Mouse (Mus musculus): ENCODE data around the gene Slco1a1.
"Not testable (repeated sequence)": the region's sequence is repeated elsewhere in the genome, so short reads cannot be mapped to it uniquely, and the experiment has no call there.

Slco1a1 gene

DNA sequence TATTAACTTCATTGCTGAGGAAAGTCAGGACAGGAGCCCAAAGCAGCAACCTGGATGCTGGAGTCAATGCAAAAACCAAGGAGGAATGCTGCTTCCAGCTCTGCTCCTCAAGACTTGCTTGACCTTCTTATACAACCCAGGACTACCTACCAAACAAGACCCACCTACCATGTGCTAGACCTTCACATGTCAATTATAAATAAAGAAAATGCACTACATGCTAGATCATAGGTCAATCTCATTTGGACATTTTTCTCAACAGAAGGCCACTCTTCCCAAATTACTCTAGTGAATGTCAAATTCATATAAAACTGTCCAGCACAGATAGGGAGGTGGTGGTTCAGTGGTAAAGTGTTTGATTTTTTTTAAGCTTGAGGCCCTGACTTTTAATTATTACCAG, at the start of gene Slco1a1:
TSS of gene Slco1a1 (minus strand) at position 101 of the 400 bp plus-strand sequence.
- DNase-seq (ENCODE audit: low spot score in 2 of 2) = no peak

DNA sequence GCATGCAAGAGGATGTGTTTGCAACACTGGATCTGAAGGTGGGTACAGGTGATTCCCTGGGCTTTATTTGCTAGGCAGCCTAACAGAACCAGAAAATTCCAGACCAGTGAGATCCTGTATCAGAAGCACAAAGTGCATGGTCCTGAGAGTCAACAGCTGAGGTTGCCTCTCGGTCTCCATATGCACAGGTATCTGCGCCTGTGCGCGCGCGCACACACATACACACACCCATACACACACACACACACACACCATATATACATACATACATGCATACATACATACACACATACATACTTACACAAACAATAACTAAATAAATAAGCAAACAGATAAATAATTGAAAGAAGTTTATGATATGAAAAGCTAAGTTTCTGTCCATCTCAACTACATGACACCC, 40.0 kb upstream of the Slco1a1 start:
- no peak for DNase-seq (ENCODE audit: low spot score in 2 of 2)

DNA sequence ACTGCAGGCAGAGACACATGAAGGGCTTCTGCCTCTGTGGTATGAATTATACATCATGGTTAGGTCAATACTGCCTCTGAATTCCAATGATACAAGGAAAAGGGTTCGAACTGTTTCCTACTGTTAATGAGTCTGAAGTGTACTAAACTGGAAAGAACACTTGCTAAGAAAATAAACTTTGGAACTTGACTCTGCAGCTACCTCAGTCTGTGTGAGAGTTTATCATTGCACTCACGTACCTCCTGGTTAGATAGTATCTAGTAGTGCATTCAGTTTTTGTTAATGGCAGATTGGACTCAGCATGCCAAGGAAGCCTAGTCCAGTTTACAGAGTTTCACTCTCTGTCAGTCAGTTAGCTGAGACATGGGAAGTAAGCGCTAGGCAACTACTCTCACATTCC, 37.9 kb upstream of the Slco1a1 start:
- DNase-seq (ENCODE audit: low spot score in 2 of 2) = no peak

DNA sequence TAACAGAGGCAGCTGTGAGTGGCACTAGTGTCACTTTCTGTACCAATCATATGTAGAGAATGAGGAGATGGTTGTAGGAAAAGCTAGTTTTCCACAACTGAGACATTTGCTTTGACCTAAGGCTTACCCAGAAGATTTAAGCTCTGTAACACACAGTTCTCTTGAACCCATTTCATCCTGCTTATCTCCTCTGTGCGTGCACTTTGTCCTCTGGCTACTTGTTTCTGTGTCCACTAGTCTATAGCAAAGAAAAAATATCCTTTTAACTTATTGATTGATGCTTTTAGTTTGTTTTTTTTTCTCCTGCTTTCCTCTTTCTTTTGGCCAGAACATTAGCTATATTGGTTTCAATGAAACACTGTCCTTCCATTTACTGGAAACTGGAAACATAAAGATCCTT, 15.7 kb upstream of the Slco1a1 start:
- DNase-seq (ENCODE audit: low spot score in 2 of 2) = no peak

DNA sequence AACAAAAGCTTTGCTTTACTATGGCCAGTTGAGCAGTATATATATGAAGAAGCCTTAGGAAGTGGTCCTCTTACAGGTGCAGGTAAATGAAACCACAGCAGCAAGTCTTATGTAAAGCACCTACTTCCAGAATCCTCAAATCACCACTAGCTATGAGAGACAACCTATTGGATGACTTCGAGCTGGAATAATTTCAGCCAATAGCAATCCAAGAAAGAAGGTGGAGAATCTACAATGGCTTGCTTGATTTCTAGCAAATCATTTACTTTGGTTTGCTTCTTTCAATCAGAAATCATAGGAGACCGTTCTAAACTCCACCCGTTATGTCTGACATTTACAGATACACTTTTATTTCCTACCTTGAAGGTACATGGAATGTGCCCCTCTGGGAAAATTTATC, 15.1 kb upstream of the Slco1a1 start:
- DNase-seq (ENCODE audit: low spot score in 2 of 2) = no peak

DNA sequence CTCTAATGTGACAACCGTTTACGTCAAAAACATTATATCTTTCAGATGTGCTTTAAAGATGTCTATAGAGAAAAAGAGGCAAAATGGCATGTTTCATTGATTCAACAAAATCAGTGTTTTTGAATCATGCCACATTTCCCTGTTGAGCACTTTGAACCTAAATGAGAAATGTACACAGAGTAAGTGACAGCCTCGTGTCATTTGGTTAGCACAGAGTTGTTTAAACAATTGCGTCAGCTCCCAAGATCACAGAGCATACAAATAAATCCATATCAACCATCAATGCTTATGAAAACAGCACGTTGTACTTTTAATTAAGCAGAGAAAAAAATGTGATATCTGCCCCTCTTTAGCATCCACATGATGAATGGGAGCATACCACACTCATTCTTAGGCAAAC, 13.7 kb upstream of the Slco1a1 start:
- no peak for DNase-seq (ENCODE audit: low spot score in 2 of 2)

DNA sequence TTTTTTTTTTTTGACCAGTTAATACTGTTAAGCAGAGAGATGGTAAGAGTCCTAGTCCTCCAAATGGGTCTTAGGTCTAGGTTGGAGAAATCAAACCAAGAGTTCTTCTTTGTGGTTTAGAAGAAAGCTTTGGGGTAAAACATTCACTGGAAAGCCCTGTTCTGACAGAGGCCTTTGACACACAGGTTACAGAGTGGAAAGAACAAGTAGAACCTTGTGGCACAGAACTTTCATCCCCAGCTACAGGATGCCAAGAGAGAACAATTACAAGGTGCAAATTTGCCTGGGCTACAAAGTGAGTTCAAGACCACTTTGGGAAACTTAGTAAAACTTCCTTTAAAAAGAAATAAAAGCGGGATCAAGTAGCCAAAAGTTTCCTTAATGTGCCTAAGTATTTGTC, 6.3 kb downstream of the Slco1a1 start:
- DNase-seq (ENCODE audit: low spot score in 2 of 2) = no peak

DNA sequence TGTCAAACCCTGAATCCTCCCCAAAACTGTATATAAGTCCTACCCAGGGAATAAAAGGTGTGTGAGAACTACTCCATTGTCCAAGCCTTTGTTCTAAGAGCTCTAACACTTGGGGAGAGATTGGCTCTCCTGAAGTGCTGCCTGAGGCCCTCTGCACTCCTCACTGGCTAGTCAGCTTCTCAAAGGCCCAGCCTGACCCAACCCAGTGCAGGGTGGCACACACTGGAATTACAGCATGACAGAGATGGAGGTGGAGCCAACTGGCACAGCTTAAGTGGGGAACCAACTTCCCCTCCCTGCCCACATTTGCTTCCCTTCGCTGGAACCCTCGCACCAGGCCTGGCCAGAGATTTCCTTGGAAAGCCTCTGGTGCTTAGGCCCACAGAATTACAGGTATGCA, 48.6 kb downstream of the Slco1a1 start:
- DNase-seq (ENCODE audit: low spot score in 2 of 2) = no peak

DNA sequence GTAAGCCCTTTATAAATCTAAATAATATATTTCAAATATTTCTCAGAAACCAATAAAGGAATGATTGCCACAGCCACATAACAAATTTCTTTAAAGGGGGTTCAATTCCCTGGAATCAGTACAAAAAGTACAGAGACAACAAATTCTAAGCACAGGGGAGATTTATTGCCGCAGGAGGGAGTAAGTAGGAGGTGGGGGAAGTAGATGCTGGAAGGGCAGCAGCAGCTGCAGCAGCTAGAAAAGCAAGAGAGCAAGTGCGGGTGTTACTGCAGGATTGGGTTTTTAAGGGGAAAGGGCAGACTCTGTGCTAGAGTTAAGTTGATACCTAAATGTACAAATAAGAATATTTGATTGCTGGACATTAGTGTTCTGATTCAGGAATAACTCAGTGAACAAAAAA, 57.0 kb downstream of the Slco1a1 start:
- DNase-seq (ENCODE audit: low spot score in 2 of 2) = no peak

DNA sequence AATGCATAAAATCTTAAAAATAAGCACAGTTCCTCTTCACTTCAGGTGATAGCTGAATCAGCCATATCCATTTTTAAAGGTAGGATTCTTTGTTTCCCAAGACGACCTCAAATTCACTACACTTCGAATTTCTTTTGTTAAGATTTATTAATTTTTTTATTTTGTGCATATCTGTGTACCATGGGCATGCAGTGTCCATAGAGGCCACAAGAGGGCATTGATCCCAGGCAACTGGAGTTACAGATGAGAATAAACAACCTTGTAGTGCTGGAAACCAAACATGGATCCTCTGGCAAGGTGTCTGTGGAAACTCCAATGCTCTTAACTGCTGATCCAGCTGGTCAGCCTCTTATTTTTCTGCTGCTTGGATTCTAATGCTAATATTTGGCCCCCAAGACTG, 58.5 kb downstream of the Slco1a1 start:
- no peak for DNase-seq (ENCODE audit: low spot score in 2 of 2)

DNA sequence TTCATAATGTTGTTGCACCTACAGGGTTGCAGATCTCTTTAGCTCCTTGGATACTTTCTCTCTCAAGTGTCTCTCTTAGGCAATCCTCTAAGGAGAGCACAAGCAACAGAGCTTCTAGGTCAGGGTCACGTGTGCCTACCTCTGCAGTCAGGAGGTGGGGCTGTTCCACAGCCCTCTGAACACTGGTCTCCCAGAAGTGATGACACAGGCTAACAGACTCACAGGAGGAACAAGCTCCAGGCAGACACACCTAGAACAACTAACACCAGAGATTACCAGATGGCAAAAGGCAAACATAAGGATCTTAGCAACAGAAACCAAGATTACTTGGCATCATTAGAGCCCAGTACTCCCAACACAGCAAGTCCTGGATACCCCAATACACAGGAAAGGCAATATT, 64.2 kb downstream of the Slco1a1 start:
- DNase-seq (ENCODE audit: low spot score in 2 of 2) = no peak

DNA sequence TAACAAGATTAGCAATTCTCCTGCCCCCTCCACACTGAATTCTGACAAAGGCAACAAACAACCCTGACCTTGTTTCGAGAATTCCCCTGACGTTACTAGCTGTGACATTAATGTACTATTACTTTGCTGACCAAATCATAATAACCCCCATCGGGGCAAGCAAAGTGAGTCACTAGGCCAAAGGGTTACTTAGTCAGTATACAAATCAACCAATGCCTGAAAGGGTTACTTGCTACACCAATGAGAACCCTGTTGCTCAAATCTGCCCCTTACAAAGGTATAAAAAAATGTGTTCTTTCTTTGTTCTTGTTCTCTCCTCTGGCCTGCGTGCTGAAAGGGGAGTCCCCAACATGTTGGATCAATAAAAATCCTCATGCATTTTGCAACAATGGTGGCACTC, 71.0 kb downstream of the Slco1a1 start:
- DNase-seq (ENCODE audit: low spot score in 2 of 2) = not testable (repeated sequence)

DNA sequence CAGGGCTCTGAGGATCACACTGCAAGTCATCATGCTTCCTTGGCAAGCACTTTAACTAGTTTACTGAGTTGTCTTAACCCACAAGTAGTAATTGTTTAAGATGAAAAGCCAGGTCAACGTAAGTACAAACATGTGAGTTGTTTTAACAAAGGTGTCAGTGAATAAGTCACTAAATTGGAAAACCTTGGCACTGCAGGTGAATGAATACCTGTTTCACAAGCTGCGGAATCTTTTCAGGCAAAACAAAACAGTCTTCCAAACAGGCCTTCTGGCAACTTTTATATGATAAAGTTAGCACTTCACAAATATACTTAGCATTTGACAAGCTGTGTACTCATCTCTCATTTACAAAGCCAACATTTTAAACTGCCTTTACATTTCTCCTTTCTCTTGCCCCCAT, 75.1 kb downstream of the Slco1a1 start:
- DNase-seq (ENCODE audit: low spot score in 2 of 2) = no peak

DNA sequence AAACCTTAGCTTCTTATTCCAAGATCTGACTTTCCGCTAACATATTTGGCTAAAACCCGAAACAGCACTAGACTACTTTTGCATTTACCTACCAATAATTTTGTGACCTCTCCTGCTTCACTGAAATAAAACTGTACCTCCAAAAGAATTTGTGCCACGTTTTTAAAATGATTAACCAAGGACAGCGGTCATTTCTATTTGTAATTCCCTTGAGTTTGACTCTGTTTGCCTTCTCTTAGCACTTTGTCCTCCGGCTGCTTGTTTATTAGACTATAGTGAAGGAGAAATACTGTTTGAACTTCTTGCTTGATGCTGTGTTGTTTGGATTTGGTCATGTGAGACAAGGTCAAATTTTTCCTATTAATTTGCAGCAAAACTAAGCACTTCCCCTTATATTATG, 78.0 kb downstream of the Slco1a1 start:
- no peak for DNase-seq (ENCODE audit: low spot score in 2 of 2)

DNA sequence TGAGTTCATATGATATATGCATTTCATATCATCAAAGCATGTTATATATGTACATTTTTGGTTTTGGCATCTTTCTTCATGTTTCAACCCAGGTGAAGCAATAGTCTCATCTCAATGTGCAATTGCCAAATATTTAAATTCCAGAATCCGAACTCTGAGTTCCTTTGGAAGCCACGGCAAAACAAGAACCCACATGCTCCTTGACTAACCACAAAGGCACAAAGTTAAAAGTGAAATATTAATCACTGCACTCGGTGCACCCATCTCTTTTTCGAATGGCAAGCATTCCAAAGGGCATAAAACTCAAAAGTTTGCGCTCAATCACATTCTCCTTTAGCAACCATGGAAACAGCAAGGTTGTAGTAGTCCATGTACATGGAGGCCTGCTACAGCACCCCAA, 80.7 kb downstream of the Slco1a1 start:
- no peak for DNase-seq (ENCODE audit: low spot score in 2 of 2)

DNA sequence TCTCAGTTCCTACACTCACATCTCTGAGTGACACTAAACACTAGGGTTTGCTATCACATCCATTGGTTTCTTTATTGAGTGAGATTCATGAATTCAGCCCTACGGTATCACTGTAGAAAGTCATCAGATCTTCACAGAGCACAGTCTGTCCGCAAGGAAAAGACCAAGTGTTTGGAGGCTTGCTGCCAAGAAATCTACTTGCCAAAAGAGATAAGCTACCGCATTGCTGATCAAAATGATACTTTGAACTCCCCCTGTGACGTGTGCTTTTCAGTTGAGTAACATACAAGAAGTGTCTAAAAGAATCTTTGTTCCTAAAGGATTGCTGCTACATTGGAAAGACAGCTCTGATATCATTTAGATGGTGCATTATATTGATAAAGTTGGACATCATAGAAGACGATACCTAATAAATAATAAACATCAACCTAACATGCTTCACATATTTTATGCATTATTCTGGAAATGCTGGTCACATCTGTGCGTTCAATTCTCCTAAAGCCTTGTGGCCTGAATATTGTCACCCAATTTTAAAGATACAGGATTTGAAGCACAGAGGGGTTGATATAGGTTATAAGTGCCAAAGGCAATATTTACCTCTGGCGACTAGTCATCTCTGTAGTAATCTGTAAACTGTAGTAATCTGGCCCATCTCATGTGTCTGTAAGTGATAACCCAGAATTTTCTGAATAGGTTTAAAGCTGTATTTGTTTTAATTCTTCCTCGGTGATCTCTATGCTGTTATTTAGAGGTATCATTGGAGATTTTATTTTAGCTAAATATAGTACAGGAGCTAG, 88.8 kb downstream of the Slco1a1 start:
- DNase-seq (ENCODE audit: low spot score in 2 of 2) = no peak
